Comparison of ENCODE assay signal across 10 mouse cellular contexts in the genomic region with DNA sequence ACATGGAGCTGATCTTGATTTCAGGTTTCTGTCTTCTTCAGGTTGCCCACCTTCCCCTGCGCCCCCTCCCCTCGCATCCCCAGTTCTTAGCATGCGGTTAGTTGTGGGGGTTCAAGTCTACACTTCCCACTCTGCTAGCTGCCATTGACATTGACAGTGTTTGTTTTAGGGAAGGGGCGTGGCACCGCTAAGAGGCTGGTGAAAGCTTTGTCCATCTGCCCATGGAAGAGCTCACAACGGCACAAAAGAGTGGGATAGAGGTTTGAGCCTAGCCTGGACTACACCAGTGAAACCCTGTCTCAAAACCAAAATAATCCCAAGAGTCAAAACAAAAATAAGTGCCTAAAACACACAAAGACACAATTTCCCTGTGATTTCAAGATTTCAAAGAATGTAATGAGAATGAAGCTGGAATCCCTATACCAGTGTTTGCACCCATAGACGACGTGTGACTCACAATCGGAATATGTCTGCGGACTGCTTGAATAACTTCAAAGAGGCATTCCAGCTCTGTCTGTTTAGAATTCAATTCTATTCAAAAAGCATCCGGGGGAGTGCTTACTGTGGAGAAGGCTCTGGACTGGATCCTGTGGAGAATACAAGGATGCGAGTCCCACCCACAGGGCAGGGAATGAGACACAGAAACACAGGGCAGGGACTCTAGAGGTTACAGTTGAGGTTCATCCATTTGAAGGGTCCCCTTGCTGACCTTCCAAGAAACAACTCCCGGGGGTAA.
A peak's percentile ranks its signal among the peaks of the same experiment; 100 is the strongest.
DNase-seq lines count a peak whose midpoint lies in the region; ATAC-seq lines count a peak whose summit lies in the region.
"Had no signal": no experiment of that assay in that cellular context is flagged by ENCODE, and none has a peak within 500 bp of the region (broad histone marks: within the 10 kb centered on the region; RNA-seq: fewer than 3 reads in every experiment).

No protein-coding gene starts in this region.

- no peak overlapping the region for H3K9ac ChIP-seq in forebrain, embryonic 14.5 days (ENCODE audit: low read length)
- H3K9ac ChIP-seq: lung, embryonic 15.5 days had no signal

- ATAC-seq in forebrain, embryonic 14.5 days, result peak; percentile 56; the same call in 1 of the 2 replicates

- no peak overlapping the region for H3K4me3 ChIP-seq in forebrain, embryonic 14.5 days (ENCODE audit: low read depth, low read length)
- no peak overlapping the region for H3K4me3 ChIP-seq in heart, embryonic 10.5 days
- H3K4me3 ChIP-seq: lung, embryonic 15.5 days had no signal

- H3K4me1 ChIP-seq in forebrain, embryonic 14.5 days (ENCODE audit: control insufficient read depth, insufficient read depth, low read length), result peaks cover 20% of the 10 kb centered on the region
- H3K4me1 ChIP-seq in heart, embryonic 10.5 days, result no peaks in the 10 kb centered on the region
- H3K4me1 ChIP-seq: lung, embryonic 15.5 days had no signal

- intact Hi-C loops in left cerebral cortex, postnatal 14 days (cut with DNase I), result no loop called here

- H3K27me3 ChIP-seq in forebrain, embryonic 14.5 days (replicated peaks; ENCODE audit: control insufficient read depth, insufficient read depth, low read length), result no peaks in the 10 kb centered on the region
- H3K27me3 ChIP-seq in heart, embryonic 10.5 days (ENCODE audit: insufficient read depth, poor library complexity, severe bottlenecking), result peaks cover 27% of the 10 kb centered on the region

- no peaks in the 10 kb centered on the region for H3K9me3 ChIP-seq in forebrain, embryonic 14.5 days (replicated peaks; ENCODE audit: control insufficient read depth, low read length)
- no peaks in the 10 kb centered on the region for H3K9me3 ChIP-seq in heart, embryonic 10.5 days
- H3K9me3 ChIP-seq: lung, embryonic 15.5 days had no signal

- DNase-seq in right cerebral cortex, adult 18-20 months, result peak; percentile 49
- no peak for DNase-seq in right cerebral cortex, postnatal 4 days
- peak; percentile 57 for DNase-seq in forebrain, embryonic 14.5 days (ENCODE audit: low spot score)
- peak; percentile 18 to 72 for DNase-seq in left cerebral cortex, postnatal 14 days (ENCODE audit: low spot score in 2 of 2)
- DNase-seq in cerebellum, adult 8-10 months, result no peak
- no peak for DNase-seq in ovary, postnatal 36 days (ENCODE audit: low spot score)
- DNase-seq in heart, embryonic 10.5 days (ENCODE audit: low spot score), result no peak
- DNase-seq: adrenal gland, postnatal 14 days; cerebellum, postnatal 25 days had no signal

- H3K36me3 ChIP-seq in forebrain, embryonic 14.5 days (ENCODE audit: control insufficient read depth, insufficient read depth, low read length), result no peaks in the 10 kb centered on the region
- no peaks in the 10 kb centered on the region for H3K36me3 ChIP-seq in heart, embryonic 10.5 days
- H3K36me3 ChIP-seq: lung, embryonic 15.5 days had no signal

- WGBS in forebrain, embryonic 14.5 days, result 29% methylated on average over 13 of the region's 13 CpGs
- WGBS in heart, embryonic 10.5 days, result 67% methylated on average over 13 of the region's 13 CpGs

- H3K27ac ChIP-seq in forebrain, embryonic 14.5 days (ENCODE audit: low read depth, low read length), result peak overlapping the region; percentile 63; the same call in 1 of the 2 replicates
- no peak overlapping the region for H3K27ac ChIP-seq in heart, embryonic 10.5 days
- H3K27ac ChIP-seq: lung, embryonic 15.5 days had no signal

- H3K4me2 ChIP-seq in forebrain, embryonic 14.5 days (ENCODE audit: low read length), result no peak overlapping the region
- H3K4me2 ChIP-seq: lung, embryonic 15.5 days had no signal

Comparison
In these comparisons a context has a peak if more than half of its experiments do, and no peak if none do; other contexts are left out.
1. DNase-seq: peak in right cerebral cortex, adult 18-20 months (single experiment), forebrain, embryonic 14.5 days (single experiment) and left cerebral cortex, postnatal 14 days (2 of 2); none in right cerebral cortex, postnatal 4 days (single experiment), cerebellum, adult 8-10 months (single experiment), ovary, postnatal 36 days (single experiment) and heart, embryonic 10.5 days (single experiment).